Mouse (Mus musculus) megakaryocyte, embryonic 14.5 days (primary cell): ENCODE measurements around the gene Hgd.

Experiments used
- FLI1 ChIP-seq: IDR thresholded peaks from 2 replicates; pipeline ENCODE4 v1.6.1; 2012; ENCODE audit warnings: low read length, inconsistent platforms, mixed read lengths
- GATA1 ChIP-seq: IDR thresholded peaks from 3 replicates; pipeline ENCODE4 v1.6.1; 2012; ENCODE audit warnings: mixed read lengths, low read length, inconsistent platforms, borderline replicate concordance

- TF ChIP-seq FLI1 = no peak
- no peak for TF ChIP-seq GATA1
Measured at GRCm38 (mm10) chr16:37550266-37550665, 29.7 kb upstream of the Hgd start.
